Mouse (Mus musculus): ENCODE data around the gene Col26a1.

- TF ChIP-seq POLR2A (IDR thresholded peaks at IDR 0.05; ENCODE audit: insufficient read length, low read depth) (no peak), USF1 (IDR thresholded peaks at IDR 0.05; ENCODE audit: low read depth) (no peak), TCF12 (IDR thresholded peaks at IDR 0.05; ENCODE audit: insufficient read depth, poor library complexity, severe bottlenecking) (no peak), TCF3 (IDR thresholded peaks at IDR 0.05; ENCODE audit: insufficient read length, low read depth) (no peak), MYOG (IDR thresholded peaks at IDR 0.05; ENCODE audit: control insufficient read depth in 1 of 3, insufficient read depth in 1 of 3, insufficient read length in 2 of 3, low read depth in 2 of 3) (no peak), E2F4 (IDR thresholded peaks at IDR 0.05; ENCODE audit: insufficient read depth) (no peak)
Measured at GRCm38 (mm10) chr5:136862806-136863205, 20.2 kb downstream of the Col26a1 start.

Data from myocyte (in vitro differentiated cells).